Mouse (Mus musculus) heart, postnatal 14 days (tissue): ENCODE results near the gene Ppp2r5b. TPM values are rescaled to one million over a fixed set of nuclear protein-coding genes. Genes with fewer than 3 reads are reported as not detected.

Experiments used
- DNase-seq, 2 experiments: peaks; one replicate each; pipeline ENCODE4 v3.0.0; 2021 to 2022
- intact Hi-C: fragments of 180-260 bp; cut with DNase I; formaldehyde crosslinking; loops from one replicate; pipeline ENCODE4 v1.15.1; 2025
- total RNA-seq, 2 experiments: library from RNA; stranded (reverse); gene quantifications; 2 replicates each; pipeline ENCODE4 v1.2.3; 2021

Gene Ppp2r5b
- total RNA-seq, 2 experiments from 2014 or later: 31.4 to 35.1 TPM

GRCm38 (mm10) chr19:6270661-6271060 lies 35.0 kb upstream of the Ppp2r5b start:
- intact Hi-C loops: no loop called here
- no peak for DNase-seq

- no peak for DNase-seq
- intact Hi-C loops: no loop called here
These were observed 34.3 kb upstream of the Ppp2r5b start for GRCm38 (mm10) chr19:6269798-6270475.

GRCm38 (mm10) chr19:6268670-6269132 lies 33.0 kb upstream of the Ppp2r5b start:
- intact Hi-C loops: loop anchor here (1.0 kb wide), 1 partner anchor 37 kb away; no protein-coding TSS in a partner anchor
- DNase-seq: no peak

- intact Hi-C loops: loop anchor here (1.0 kb wide), 1 partner anchor 37 kb away; no protein-coding TSS in a partner anchor
- peak; percentile 89 to 92 for DNase-seq
These were observed 32.5 kb upstream of the Ppp2r5b start for GRCm38 (mm10) chr19:6268170-6268528.

GRCm38 (mm10) chr19:6267306-6268169 lies 31.9 kb upstream of the Ppp2r5b start:
- peak in 1 of 2 experiments; percentile 41 for DNase-seq
- intact Hi-C loops: loop anchor here (1.0 kb wide), 1 partner anchor 38 kb away; no protein-coding TSS in a partner anchor

- no peak for DNase-seq
These were observed 30.1 kb upstream of the Ppp2r5b start for GRCm38 (mm10) chr19:6265727-6266182.

GRCm38 (mm10) chr19:6264945-6265344 lies 29.3 kb upstream of the Ppp2r5b start:
- DNase-seq: no peak
- intact Hi-C loops: no loop called here

More at GRCm38 (mm10) chr19:6265727-6266182, 30.1 kb upstream of the Ppp2r5b start:
- intact Hi-C loops: no loop called here

- intact Hi-C loops: no loop called here
- no peak for DNase-seq
These were observed 28.5 kb upstream of the Ppp2r5b start for GRCm38 (mm10) chr19:6264200-6264599.

GRCm38 (mm10) chr19:6262839-6263433 lies 27.3 kb upstream of the Ppp2r5b start:
- no peak for DNase-seq
- intact Hi-C loops: loop anchor here (2.0 kb wide), 1 partner anchor 68 kb away; no protein-coding TSS in a partner anchor

- peak; percentile 77 to 83 for DNase-seq
- intact Hi-C loops: loop anchor here (2.0 kb wide), 1 partner anchor 69 kb away; no protein-coding TSS in a partner anchor
These were observed 26.6 kb upstream of the Ppp2r5b start for GRCm38 (mm10) chr19:6262222-6262621.

- no peak for DNase-seq
- intact Hi-C loops: no loop called here
These were observed 25.7 kb upstream of the Ppp2r5b start for GRCm38 (mm10) chr19:6261379-6261778.

GRCm38 (mm10) chr19:6260946-6261345 lies 25.3 kb upstream of the Ppp2r5b start:
- DNase-seq: no peak
- intact Hi-C loops: no loop called here

- intact Hi-C loops: no loop called here
- no peak for DNase-seq
These were observed 24.8 kb upstream of the Ppp2r5b start for GRCm38 (mm10) chr19:6260428-6260827.

GRCm38 (mm10) chr19:6253021-6253420 lies 17.3 kb upstream of the Ppp2r5b start:
- no peak for DNase-seq
- intact Hi-C loops: no loop called here

- intact Hi-C loops: loop anchor here (5.0 kb wide), 1 partner anchor 700 kb away; no protein-coding TSS in a partner anchor
- DNase-seq: no peak
These were observed 12.0 kb upstream of the Ppp2r5b start for GRCm38 (mm10) chr19:6247526-6248300.

- DNase-seq: no peak
- intact Hi-C loops: loop anchor here (5.0 kb wide), 1 partner anchor 701 kb away; no protein-coding TSS in a partner anchor
These were observed 10.1 kb upstream of the Ppp2r5b start for GRCm38 (mm10) chr19:6245806-6246205.

GRCm38 (mm10) chr19:6243226-6243625 lies 7.6 kb upstream of the Ppp2r5b start:
- intact Hi-C loops: no loop called here
- no peak for DNase-seq

- peak; percentile 47 to 57 for DNase-seq
- intact Hi-C loops: no loop called here
These were observed 6.6 kb upstream of the Ppp2r5b start for GRCm38 (mm10) chr19:6242281-6242680.

GRCm38 (mm10) chr19:6241274-6242107 lies 5.8 kb upstream of the Ppp2r5b start, which contains the start of gene Atg2a:
Atg2a (plus strand) TSS chr19:6241668.
- intact Hi-C loops: no loop called here
- peak; percentile 98 to 99 for DNase-seq
